Mouse (Mus musculus) kidney, adult 18-20 months (tissue): ENCODE results near the gene Jak2.

Source experiments
- DNase-seq: peaks from one replicate; pipeline ENCODE4 v3.0.0; 2021

Gene Jak2

DNA sequence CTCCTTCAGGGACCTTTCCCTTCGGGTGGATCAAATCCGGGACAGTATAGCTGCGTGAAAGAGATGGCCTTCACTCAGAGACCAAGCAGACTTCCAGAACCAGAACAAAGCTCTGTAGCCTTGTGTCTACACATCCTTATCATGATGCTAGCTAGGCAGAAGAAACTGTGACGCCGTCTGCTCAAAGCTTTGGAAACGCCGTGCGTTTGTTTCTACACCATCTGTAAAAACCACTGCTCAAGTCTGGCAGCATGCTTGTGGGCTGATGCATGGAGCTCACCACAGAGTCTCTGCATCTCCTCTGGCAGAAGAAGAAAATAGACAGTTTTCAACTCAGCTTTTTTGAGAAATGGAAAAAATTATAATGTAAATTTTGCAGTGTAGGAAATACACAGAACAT lies 60.2 kb downstream of the Jak2 start:
- DNase-seq = no peak

DNA sequence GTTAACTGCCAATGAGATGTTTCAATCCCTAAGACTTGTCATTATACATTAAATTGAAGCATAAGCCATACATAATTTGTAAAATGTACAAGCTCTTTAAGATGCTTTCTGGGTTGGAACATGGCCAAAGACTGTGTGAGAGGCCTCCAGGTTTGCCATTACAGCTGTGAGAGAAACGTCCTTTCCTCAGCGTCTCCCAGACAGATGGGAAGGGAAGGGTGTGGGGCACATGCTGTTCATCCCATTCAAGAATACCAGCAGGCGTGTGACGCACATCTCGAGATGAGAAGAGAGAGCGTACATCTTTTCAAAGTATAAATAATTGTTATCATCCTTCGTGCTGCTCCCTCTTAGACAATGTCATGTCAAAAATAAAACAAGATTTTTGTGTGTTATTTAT lies 61.0 kb downstream of the Jak2 start:
- no peak for DNase-seq

DNA sequence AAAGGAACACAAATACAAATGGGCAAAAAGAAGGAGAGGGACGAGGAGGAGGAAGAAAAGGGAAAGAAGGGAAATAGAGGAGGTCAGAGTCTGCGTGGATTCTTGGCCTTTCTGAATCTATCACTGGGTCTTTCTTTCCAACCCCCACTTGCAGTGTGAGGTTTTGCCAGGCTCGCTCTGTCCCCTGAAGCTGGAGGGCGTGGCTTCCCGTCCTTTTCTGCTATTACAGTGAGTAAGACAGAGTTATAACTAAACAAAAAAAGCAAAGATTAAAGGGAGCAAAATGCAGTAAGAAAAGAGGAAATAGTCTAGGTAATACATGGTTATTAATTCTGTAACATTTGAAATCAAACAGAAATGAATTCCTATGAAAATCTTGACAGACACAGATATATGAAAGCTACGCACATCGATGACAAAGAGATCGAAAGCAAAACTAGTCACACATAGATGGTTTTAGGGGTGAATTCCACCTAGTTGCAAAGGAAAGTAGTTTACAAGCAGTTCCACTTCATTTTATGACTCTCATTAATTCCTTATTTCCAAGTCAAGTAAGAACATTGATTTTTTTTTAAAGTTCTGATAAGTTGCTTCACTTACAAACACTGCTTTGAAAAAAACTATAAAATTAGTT lies 71.9 kb downstream of the Jak2 start:
- DNase-seq = no peak

DNA sequence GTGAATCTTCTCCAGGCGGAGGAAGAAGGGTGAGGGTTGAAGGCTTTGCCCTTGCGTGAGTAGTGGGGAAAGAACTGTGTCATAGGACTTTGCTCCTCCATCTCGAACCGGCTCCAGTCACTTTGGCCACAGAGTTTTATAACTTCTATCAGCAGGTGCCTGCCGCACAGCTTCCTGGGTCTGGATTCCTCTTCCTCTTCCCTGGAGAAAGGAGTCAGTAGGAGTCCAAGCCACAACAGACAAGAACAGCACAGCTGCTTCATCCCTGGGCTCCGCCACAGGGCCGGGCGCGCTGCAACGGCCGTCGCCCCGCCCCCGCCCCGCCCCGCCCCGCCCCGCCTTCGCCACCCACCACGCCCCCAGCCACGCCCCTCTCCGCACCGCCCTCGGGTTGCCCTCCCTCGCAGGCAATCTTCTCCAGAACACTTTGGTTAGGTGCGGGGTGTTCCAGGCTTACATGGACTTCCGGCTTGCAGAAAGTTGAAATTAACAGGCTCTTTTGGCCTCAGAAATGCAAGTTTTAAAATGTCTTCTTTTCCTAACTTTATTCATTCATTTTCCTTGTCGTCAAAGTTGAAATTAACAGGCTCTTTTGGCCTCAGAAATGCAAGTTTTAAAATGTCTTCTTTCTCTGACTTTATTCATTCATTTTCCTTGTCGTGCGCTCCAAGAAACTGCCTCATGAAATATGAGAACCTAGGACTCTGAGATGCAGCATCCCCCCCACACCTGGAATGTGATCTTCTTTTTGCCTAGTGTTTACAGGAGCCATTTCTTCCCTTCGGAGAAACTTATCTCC lies 73.6 kb downstream of the Jak2 start, which contains the start of gene Insl6:
TSS of gene Insl6 (minus strand) at position 304 of the 799 bp plus-strand sequence.
- peak; percentile 74 for DNase-seq

DNA sequence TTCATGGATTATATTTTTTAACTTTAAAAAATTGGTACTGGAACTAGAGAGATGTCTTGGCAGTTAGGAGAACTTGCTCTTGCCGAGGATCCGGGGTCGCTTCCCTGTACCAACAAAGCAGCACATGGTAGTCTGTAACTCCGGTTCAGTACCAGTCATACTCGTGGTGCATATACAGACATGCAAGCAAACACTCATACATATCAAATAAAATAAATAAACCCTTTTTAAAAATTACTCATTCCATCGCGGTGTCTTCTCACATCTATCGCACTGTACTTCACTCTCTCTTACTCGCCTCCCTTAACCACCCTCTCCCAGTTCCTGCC lies 74.2 kb downstream of the Jak2 start:
- DNase-seq = no peak

DNA sequence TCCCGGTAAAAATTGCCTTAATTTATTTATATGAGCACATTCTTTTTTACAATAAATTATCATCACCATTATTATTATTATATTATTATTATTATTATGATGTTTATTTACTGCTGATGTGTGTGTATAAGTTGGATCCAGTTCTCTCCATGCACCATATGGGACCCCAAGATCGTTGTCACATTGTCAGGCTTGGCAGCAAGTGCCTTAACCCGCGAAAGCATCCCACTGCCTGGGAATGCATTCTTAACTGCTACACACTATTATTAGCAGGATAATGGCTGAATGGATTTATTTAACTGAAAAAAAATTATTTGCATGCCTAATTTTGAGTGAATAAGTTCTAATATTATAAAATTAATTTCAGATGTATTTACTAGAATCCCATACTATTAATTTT lies 74.8 kb downstream of the Jak2 start:
- DNase-seq = no peak

DNA sequence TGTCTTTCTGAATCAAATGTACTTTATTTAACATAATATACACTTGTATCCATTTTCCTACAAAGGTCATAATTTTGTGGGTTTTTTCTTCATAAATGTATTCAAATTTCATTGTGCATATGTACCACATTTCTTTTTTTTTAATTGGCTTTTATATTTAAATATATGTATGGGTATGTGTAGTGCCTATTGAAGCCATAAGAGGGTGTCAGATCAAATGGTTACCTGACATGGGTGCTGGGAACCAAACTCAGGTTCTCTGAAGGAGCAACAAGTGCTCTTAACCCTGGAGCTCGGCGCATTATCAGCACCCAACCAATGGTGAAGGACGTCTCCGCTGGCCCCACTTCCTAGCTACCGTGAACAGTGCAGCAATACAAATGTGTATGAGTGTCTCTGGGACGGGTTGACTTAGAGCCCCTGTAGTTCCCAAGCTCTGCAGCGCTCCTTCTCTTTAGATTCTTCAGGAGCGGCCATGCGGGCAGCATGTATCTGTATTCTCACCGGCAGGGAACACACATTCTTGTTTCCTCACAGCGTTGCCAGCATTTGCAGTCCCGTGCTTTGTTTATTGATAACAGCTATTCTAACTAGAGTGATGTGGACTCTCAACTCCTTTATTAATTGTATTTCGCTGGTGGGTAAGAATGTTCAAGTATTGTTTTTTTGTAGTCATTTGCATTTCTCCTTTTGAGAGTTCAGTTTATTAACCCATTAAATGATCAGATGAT lies 75.4 kb downstream of the Jak2 start:
- DNase-seq = no peak

DNA sequence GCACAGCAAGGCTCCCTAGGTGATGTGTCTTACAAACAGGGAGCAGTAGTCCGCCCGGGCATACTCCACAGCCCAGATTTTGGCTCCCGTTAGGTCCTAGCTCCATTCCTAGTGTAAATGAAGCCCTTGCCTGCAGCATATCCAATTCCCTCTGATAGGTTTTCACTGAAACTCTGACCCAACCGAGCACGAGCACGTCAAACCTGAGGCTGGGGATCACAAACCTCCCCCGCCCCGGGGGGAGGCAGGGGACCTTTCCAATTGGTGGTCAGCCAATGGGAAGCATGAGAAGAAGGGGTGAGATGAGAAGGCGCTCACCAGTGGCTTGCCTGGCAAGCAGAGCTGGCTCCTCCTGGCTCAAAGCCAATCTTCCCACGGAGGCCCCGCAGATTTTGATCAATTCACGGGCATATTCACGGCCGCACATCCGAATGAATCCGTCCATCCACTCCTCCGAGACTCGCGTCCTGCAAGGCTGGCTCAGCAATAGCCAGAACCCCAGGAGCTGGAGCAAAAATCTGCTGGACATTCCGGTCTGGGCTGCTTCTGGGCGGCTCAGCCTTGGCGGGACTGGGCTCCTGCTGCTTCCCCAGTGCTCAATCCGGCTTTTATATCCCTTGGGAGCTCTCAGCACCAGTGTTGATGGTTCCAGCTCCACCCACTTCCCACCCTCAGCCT lies 82.6 kb downstream of the Jak2 start, which contains the start of gene Rln1:
TSS of gene Rln1 (minus strand) at position 603 of the 678 bp plus-strand sequence.
- peak; percentile 61 for DNase-seq

DNA sequence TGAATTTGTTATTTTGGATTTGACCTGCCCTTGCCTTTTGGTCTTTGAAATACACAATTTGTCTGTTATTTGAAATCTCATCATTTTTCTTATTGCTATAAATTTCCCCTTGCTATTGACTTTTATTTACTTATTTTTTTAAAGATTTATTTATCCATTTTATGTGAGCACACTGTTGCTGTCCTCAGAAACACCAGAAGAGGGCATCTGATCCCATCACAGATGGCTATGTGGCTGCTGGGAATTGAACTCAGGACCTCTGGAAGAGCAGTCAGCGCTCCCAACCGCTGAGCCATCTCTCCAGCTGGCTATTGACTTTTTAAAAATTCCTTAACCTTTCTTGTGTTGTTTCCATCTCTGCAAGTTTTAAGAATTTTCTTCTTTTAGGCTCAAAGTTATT lies 85.0 kb downstream of the Jak2 start:
- no peak for DNase-seq

DNA sequence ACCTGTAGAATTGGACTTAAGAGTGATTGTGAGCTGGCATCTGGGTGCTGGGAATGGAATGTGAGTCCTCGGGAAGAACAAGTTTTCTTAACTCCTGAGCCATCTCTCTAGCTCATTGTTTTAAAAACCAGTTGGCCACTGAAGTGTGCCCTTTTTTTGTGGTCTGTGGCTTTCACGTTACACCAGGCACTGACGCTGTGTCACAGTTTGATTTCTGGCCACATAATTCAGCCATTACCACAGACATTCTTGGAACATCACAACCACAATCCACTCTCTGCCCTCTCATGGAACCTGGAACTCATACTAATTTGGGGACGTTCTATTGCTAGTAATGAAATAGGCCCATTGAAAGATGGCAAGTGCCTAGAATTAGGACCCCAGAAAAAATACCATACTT lies 89.4 kb downstream of the Jak2 start:
- no peak for DNase-seq

DNA sequence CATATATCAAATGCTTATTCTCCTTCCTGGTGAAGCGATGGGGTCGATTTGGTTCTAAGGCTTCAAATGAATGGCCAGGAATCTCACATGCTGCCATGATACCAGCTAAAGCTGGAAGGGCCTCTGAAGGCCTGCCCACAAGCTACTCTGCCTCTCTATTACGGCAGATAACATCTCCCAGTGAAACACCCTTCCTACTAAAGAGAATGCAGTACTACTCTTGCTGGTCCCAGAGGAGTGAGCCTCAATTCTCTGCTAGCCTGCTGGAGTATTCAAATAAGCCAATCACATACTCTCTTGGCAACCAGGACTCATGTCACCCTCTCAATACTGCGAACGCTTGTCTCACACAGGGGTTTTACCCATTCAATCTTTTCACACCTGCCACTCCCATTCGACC lies 90.7 kb downstream of the Jak2 start:
- no peak for DNase-seq

DNA sequence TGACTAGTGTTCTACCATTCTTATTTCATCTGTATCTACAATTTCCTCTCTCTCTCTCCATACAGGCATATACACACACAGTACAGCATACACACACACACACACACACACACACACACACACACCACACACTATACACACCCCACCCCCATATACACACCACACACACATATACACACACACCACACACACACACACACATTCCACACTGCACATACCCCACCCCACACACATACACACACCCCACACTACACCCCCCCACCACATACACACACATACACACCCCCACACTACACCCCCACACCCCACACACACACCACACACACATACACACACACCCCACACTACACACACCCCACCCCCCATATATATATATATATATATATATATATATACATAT lies 93.2 kb downstream of the Jak2 start:
- DNase-seq = no peak

DNA sequence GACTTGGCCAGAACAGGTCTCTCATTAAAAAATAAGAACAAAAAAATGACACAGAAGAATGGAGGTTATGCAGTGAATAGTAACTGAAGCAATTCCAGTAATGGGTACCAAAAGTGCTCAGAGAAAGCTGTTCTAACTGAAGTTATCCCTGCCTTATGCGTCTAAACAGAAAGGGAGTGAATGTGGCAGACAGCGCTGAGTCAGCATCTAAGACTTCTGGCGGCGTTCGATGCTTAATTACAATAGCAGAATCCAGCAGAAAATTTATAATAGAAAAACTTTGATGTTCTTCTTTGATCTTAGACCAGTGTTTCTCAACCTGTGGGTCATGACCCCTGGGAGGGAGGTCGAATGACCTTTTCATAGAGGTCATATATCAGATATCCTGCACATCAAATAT lies 94.0 kb downstream of the Jak2 start:
- no peak for DNase-seq

DNA sequence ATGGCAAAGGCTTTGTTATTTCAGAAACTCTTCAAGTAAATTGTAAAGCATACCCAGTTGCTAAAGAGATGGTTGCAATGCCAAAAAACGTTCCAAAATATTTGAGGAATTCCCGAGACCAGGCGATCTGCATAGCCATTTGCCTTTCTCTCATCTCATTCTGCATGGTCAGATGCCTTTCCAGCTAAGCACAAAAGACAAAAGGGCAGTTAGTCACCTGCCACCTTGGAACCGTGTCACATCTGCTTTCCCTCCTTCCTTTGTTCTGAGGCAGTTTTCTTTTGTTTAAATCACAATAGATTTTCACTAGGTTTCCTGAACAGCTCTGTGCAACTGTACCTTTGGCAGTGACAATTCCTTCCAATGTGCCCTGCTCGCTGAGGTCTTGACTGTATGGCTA lies 99.4 kb downstream of the Jak2 start:
- DNase-seq = no peak

DNA sequence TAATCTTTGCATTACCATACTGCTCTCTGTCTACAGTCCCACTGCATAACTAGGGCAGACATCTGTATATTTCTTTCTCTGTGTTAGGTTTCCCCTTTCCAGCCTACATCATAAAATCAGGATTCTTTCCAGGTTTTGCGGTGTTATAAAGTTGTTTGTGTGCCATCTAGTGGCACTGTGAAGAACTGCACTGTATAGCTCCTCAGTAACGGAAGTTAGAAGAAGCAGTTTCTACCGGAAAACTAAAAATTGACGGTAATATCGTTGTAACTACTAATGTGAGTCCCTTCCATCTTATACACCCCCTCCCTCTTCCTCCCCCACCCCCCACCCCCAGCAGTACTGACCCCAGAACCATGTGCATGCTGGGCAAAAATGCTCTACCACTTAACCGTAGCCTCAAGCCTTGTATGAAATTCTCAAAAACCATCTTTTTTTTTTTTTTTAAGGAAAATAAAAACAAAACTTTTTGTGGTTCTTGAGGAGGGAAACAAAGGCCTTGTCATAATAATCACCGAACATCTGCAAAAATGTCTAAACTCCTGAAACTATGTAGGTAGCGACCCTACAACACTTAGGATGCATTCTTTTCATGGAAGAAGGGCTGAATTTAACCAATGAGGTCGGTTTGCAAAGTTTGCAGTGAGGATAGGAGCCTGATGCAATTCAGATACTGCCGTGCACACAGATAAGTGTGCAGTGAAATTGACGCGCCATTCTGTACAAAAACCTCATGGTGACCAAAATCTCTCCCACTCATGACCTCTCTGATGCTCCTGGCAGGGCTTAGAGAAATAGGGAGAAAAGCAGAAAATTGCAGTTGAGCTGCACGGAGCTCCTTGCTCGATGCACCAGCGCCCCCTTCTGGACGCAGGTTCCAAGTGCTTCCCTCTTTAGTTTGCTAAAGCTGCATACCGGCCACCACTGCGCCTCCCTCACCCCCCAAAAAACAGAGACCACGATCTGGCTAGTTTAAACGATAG lies 103.6 kb downstream of the Jak2 start:
- peak; percentile 88 for DNase-seq

DNA sequence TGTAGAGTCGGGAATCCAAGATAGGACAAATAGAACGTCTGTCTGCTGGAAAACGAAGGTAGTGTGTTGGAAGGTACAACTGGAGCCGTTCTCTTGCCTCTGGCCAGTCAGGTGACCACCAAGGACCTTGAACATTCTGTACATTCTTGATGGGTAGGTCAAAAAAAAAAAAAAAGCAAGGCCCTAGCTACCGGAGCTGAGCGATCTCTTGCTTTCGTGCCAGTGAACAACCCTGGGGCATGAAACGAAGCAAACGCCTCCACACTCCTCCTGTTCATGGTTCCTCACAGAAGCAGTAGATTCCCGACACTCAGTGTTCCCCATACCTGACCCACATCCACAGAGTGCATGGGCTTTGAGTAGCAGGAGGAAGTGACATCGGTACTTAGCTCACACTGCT lies 104.7 kb downstream of the Jak2 start:
- peak; percentile 40 for DNase-seq

DNA sequence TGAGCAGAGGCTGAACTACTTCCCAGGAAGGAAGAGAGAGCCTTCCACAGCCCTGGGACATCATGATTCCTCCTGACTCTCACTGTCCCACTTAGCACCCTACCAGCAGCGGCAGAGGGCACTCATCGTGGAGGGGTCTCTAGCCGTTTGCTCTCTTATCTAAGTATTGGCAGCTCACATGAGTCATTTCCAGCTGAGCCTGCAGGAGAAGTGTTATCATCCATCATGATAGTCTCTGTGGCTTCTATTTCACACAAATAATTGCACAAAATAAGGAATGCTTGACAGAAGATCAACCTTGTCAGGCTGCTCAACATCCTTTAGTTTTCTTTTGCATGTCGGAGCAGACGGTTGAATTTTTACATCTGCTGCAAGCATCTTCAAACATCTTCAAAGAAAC lies 108.6 kb downstream of the Jak2 start:
- no peak for DNase-seq

DNA sequence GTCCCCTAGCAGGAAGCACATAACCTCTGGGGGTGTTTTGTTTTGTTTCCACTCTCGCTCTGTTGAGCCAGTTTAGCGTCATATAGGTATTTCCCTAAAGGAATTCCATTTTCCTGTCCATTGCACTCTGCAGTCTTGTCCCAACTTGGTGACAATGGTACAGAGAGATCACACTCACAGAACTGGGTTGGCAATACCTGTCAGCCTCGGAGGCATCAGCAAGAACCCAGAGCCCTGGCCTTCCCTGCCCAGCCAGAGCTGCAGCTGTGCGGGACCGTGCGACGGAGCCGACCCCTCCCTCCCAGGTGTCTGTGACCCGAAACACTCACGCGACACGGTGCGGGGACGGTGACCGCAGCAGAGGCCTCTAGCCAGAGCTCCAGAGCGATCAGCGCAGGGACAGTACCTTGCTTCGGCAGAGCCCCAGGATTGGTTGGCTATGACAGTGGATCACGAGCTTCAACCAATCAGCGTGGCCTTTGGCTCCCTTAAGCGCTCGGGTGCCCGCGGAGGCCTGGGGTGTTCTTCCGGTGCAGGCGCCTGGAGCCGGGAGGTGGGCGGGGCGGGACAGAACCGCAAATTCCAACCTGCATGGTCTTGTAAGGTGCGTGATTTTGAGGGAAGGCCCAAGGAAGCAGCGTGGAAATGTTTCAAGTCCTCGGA lies 110.0 kb downstream of the Jak2 start:
- DNase-seq = peak; percentile 88

DNA sequence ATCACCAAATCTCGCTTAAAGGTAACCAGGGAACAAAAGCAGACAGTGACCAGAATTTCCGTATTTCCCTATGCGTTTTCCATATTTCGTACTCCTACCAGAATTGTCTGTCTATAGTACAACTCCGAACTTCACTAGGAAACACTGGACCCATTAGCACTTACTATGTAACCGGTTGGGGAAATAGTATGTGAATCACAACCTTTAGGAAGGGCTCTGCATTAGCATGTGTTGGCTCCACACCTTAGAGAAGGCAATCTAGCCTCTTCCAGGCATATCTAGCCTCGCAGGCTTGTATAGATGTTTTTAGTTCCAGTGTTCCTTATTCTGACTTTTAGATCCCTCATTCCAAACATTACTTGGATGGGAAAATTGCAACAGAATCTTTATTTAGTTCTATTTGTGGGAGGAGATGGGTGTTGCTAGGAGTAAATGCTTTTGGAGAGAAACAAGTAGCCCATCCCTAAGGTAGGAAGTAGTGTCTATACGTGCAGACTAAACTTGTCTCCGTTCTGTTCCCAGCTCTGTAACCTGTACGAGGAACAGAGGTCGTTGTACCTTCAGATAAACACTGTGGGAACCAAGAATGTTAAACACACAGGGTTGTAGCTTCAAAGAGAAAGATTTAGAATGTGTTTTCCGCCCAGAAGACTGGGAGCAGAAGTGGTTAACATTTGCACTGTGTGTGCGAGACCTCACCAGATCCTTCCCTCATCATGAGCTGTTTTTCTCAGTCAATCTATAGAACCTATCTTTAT lies 110.7 kb downstream of the Jak2 start:
- DNase-seq = no peak
